Mouse (Mus musculus) brain, adult 10 weeks (tissue): ENCODE measurements around the gene Smpdl3a. TPM values are rescaled to one million over a fixed set of nuclear protein-coding genes. Genes with fewer than 3 reads are reported as not detected.

ENCODE experiments used
- polyA plus RNA-seq: library from polyadenylated mRNA; stranded (reverse); fragments of 350-450 nt; fragmentation: Illumina TruSeq; extraction: RNeasy Lipid Tissue Mini Kit (QIAGEN cat#74804); gene quantifications from one replicate; pipeline ENCODE4 v1.2.3, GENCODE M21; 2015; ENCODE audit warnings: low read depth, low replicate concordance

The Smpdl3a gene
- 44.7 TPM for polyA plus RNA-seq

DNA sequence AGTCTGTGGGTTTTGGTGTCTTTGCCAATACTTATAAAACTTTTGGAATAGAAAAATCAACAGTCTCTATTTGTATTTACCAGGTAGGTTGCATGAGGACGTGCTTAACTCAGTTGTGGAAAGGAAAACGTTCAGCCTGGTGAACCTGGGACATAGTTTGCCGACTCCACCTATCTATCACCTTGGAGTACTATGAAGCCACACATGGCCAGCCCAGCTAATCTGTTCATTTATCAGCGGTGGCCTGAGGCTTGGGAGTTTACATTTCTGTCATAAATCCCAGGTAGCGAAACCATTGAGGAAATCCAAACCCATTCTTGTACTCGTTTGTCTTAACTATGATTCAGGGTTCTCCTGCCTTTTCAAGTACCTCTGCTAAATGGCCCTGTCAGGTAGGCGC, at the start of gene Smpdl3a:
Smpdl3a (plus strand) TSS at position 318 of the 400 bp plus-strand sequence.

DNA sequence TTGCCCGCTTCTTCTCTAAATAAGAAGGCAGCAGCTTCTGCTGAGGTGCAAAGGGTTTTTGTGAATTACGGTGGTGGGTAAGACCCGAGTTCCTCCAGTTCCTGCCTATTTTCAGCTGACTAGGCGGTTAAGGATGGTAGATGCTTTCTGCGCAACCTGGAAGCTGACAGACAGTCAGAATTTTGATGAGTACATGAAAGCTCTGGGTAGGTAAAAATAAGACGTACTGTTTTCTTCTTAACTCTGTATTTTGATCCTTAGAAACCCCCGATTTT, 9.3 kb upstream of the Smpdl3a start, which contains the start of gene Fabp7:
Fabp7 (plus strand) TSS at position 6 of the 275 bp plus-strand sequence.

Other genes with a start within 250 kb of the Smpdl3a start
- 14.6 TPM for gene Pkib, start 162.4 kb upstream of the Smpdl3a start, polyA plus RNA-seq
- 85.0 TPM for gene Fabp7, start 9.5 kb upstream of the Smpdl3a start, polyA plus RNA-seq